Mouse (Mus musculus): ENCODE data around the gene Tmem119. TPM values are rescaled to one million over a fixed set of nuclear protein-coding genes. Genes with fewer than 3 reads are reported as not detected.

Tmem119 gene
- total and polyA plus RNA-seq, 2 experiments from 2014 or later, result 12.4 to 28.4 TPM

- H3K36me3 ChIP-seq (replicated peaks; ENCODE audit: control insufficient read depth, insufficient read depth, low read length), result no peaks in the 10 kb centered on the region
- WGBS, result 61% methylated on average over 7 of the region's 7 CpGs
- no peaks in the 10 kb centered on the region for H3K27me3 ChIP-seq (ENCODE audit: control insufficient read depth, insufficient read depth, low read length)
- ATAC-seq (ENCODE audit: insufficient read depth, low read depth) (no peak), DNase-seq (ENCODE audit: low spot score) (no peak)
- H3K9ac ChIP-seq (replicated peaks; ENCODE audit: low read depth, low read length), result no peak overlapping the region
- H3K4me3 ChIP-seq (ENCODE audit: low read depth, low read length), result peak overlapping the region; percentile 27; the same call in 1 of the 2 replicates
- H3K9me3 ChIP-seq (replicated peaks; ENCODE audit: control insufficient read depth, low read length), result no peaks in the 10 kb centered on the region
- no peaks in the 10 kb centered on the region for H3K4me1 ChIP-seq (ENCODE audit: control insufficient read depth, insufficient read depth)
- TF ChIP-seq CTCF (IDR thresholded peaks at IDR 0.05; ENCODE audit: low read depth) (no peak), EP300 (IDR thresholded peaks at IDR 0.05; ENCODE audit: low read depth) (no peak)
- peak overlapping the region; percentile 31; the same call in 1 of the 2 replicates for H3K4me2 ChIP-seq (ENCODE audit: low read depth, low read length)
- H3K27ac ChIP-seq (ENCODE audit: low read depth), result 0 out of 2 replicates have a peak overlapping the region, but pooled peaks have one; percentile 11
These were observed 29.4 kb upstream of the Tmem119 start for GRCm38 (mm10) chr5:113829566-113830291.

GRCm38 (mm10) chr5:113828481-113828880 is 28.2 kb upstream of the Tmem119 start:
- no peak overlapping the region for H3K27ac ChIP-seq (ENCODE audit: low read depth)
- no peak overlapping the region; the same call in 1 of the 2 replicates for H3K4me2 ChIP-seq (ENCODE audit: low read depth, low read length)
- no peak overlapping the region for H3K4me3 ChIP-seq (ENCODE audit: low read depth, low read length)
- TF ChIP-seq CTCF (IDR thresholded peaks at IDR 0.05; ENCODE audit: low read depth), result no peak
- TF ChIP-seq EP300 (IDR thresholded peaks at IDR 0.05; ENCODE audit: low read depth), result no peak
- no peaks in the 10 kb centered on the region for H3K4me1 ChIP-seq (ENCODE audit: control insufficient read depth, insufficient read depth)
- no peaks in the 10 kb centered on the region for H3K9me3 ChIP-seq (replicated peaks; ENCODE audit: control insufficient read depth, low read length)
- ATAC-seq (ENCODE audit: insufficient read depth, low read depth) (no peak), DNase-seq (ENCODE audit: low spot score) (no peak)
- no peaks in the 10 kb centered on the region for H3K27me3 ChIP-seq (ENCODE audit: control insufficient read depth, insufficient read depth, low read length)
- WGBS, result 64% methylated on average over 7 of the region's 7 CpGs
- H3K9ac ChIP-seq (replicated peaks; ENCODE audit: low read depth, low read length), result no peak overlapping the region
- no peaks in the 10 kb centered on the region for H3K36me3 ChIP-seq (replicated peaks; ENCODE audit: control insufficient read depth, insufficient read depth, low read length)

- Histone ChIP-seq H3K4me1 (ENCODE audit: control insufficient read depth, insufficient read depth) (no peaks in the 10 kb centered on the region), H3K27ac (ENCODE audit: low read depth) (no peak overlapping the region), H3K36me3 (replicated peaks; ENCODE audit: control insufficient read depth, insufficient read depth, low read length) (no peaks in the 10 kb centered on the region), H3K9ac (replicated peaks; ENCODE audit: low read depth, low read length) (no peak overlapping the region), H3K4me2 (ENCODE audit: low read depth, low read length) (no peak overlapping the region; the same call in 1 of the 2 replicates), H3K4me3 (ENCODE audit: low read depth, low read length) (no peak overlapping the region), H3K27me3 (ENCODE audit: control insufficient read depth, insufficient read depth, low read length) (no peaks in the 10 kb centered on the region), H3K9me3 (replicated peaks; ENCODE audit: control insufficient read depth, low read length) (no peaks in the 10 kb centered on the region)
- no peak for TF ChIP-seq EP300 (IDR thresholded peaks at IDR 0.05; ENCODE audit: low read depth)
- no peak for TF ChIP-seq CTCF (IDR thresholded peaks at IDR 0.05; ENCODE audit: low read depth)
- ATAC-seq (ENCODE audit: insufficient read depth, low read depth), result no peak
- WGBS, result 41% methylated on average over 4 of the region's 4 CpGs
- DNase-seq (ENCODE audit: low spot score), result no peak
These were observed 27.7 kb upstream of the Tmem119 start for GRCm38 (mm10) chr5:113827991-113828411.

GRCm38 (mm10) chr5:113826619-113827018 is 26.3 kb upstream of the Tmem119 start:
- DNase-seq (ENCODE audit: low spot score) (no peak), ATAC-seq (ENCODE audit: insufficient read depth, low read depth) (no peak)
- H3K27me3 ChIP-seq (ENCODE audit: control insufficient read depth, insufficient read depth, low read length), result no peaks in the 10 kb centered on the region
- H3K9ac ChIP-seq (replicated peaks; ENCODE audit: low read depth, low read length), result no peak overlapping the region
- WGBS, result 71% methylated on average over 4 of the region's 4 CpGs
- H3K4me3 ChIP-seq (ENCODE audit: low read depth, low read length), result no peak overlapping the region
- no peaks in the 10 kb centered on the region for H3K36me3 ChIP-seq (replicated peaks; ENCODE audit: control insufficient read depth, insufficient read depth, low read length)
- H3K4me2 ChIP-seq (ENCODE audit: low read depth, low read length), result no peak overlapping the region
- TF ChIP-seq EP300 (IDR thresholded peaks at IDR 0.05; ENCODE audit: low read depth) (no peak), CTCF (IDR thresholded peaks at IDR 0.05; ENCODE audit: low read depth) (no peak)
- H3K4me1 ChIP-seq (ENCODE audit: control insufficient read depth, insufficient read depth), result no peaks in the 10 kb centered on the region
- no peak overlapping the region for H3K27ac ChIP-seq (ENCODE audit: low read depth)
- H3K9me3 ChIP-seq (replicated peaks; ENCODE audit: control insufficient read depth, low read length), result no peaks in the 10 kb centered on the region

- no peak for ATAC-seq (ENCODE audit: insufficient read depth, low read depth)
- no peaks in the 10 kb centered on the region for H3K36me3 ChIP-seq (replicated peaks; ENCODE audit: control insufficient read depth, insufficient read depth, low read length)
- no peak overlapping the region for H3K4me2 ChIP-seq (ENCODE audit: low read depth, low read length)
- no peak overlapping the region for H3K9ac ChIP-seq (replicated peaks; ENCODE audit: low read depth, low read length)
- no peak overlapping the region for H3K4me3 ChIP-seq (ENCODE audit: low read depth, low read length)
- no peak for DNase-seq (ENCODE audit: low spot score)
- H3K9me3 ChIP-seq (replicated peaks; ENCODE audit: control insufficient read depth, low read length), result no peaks in the 10 kb centered on the region
- no peaks in the 10 kb centered on the region for H3K27me3 ChIP-seq (ENCODE audit: control insufficient read depth, insufficient read depth, low read length)
- H3K27ac ChIP-seq (ENCODE audit: low read depth), result no peak overlapping the region
- WGBS, result 53% methylated on average over 7 of the region's 7 CpGs
- no peak for TF ChIP-seq EP300 (IDR thresholded peaks at IDR 0.05; ENCODE audit: low read depth)
- no peak for TF ChIP-seq CTCF (IDR thresholded peaks at IDR 0.05; ENCODE audit: low read depth)
- H3K4me1 ChIP-seq (ENCODE audit: control insufficient read depth, insufficient read depth), result no peaks in the 10 kb centered on the region
These were observed 25.2 kb upstream of the Tmem119 start for GRCm38 (mm10) chr5:113825558-113825957.
